Mouse (Mus musculus) hindbrain, embryonic 14.5 days (tissue): ENCODE results near the gene Fam163a. TPM values are rescaled to one million over a fixed set of nuclear protein-coding genes. Genes with fewer than 3 reads are reported as not detected.

Experiments used
- ATAC-seq: fragments of 200-750 bp; cut with Nextera tagmentation; 2 replicates; pipeline ENCODE4 v1.8.0; 2017; ENCODE audit warnings: moderate number of reproducible peaks, mild to moderate bottlenecking, moderate TSS enrichment, moderate library complexity; ENCODE audit not compliant: low FRiP score
- DNase-seq: peaks from one replicate; pipeline ENCODE4 v3.0.0-alpha.2; 2015; ENCODE audit warnings: low spot score
- H3K27ac ChIP-seq: fragments of 300-500 bp; sonication (generic); 2 replicates; pipeline ENCODE4 v1.5.1; 2014; ENCODE audit warnings: mild to moderate bottlenecking, moderate library complexity
- H3K27me3 ChIP-seq: fragments of 300-500 bp; sonication (generic); 2 replicates; pipeline ENCODE4 v1.6.1; 2014; ENCODE audit warnings: mild to moderate bottlenecking, low read length, mixed read lengths; ENCODE audit not compliant: control insufficient read depth, insufficient read depth
- H3K36me3 ChIP-seq: fragments of 300-500 bp; sonication (generic); replicated peaks from 2 replicates; pipeline ENCODE4 v1.6.1; 2014; ENCODE audit not compliant: control insufficient read depth, insufficient read depth
- H3K4me1 ChIP-seq: fragments of 300-500 bp; sonication (generic); replicated peaks from 2 replicates; pipeline ENCODE4 v1.6.1; 2014; ENCODE audit warnings: antibody characterized with exemption, low read length, mixed read lengths; ENCODE audit not compliant: control insufficient read depth, insufficient read depth
- H3K4me2 ChIP-seq: fragments of 300-500 bp; sonication (generic); replicated peaks from 2 replicates; pipeline ENCODE4 v1.6.1; 2014; ENCODE audit warnings: mild to moderate bottlenecking, moderate library complexity
- H3K4me3 ChIP-seq: fragments of 300-500 bp; sonication (generic); replicated peaks from 2 replicates; pipeline ENCODE4 v1.5.1; 2014; ENCODE audit warnings: mild to moderate bottlenecking, low read length
- H3K9ac ChIP-seq: fragments of 300-500 bp; sonication (generic); 2 replicates; pipeline ENCODE4 v1.6.1; 2014
- H3K9me3 ChIP-seq: fragments of 300-500 bp; sonication (generic); 2 replicates; pipeline ENCODE4 v1.6.1; 2016; ENCODE audit warnings: low read length; ENCODE audit not compliant: control insufficient read depth
- WGBS: fragments of 180-500 bp; shearing (Covaris S2); extraction: QIAGEN DNeasy Blood & Tissue Kit; methylation state at CpG from one replicate; pipeline ENCODE4 v1.1.7; 2014; 5-methylcytosine and 5-hydroxymethylcytosine counted together
- polyA plus RNA-seq: library from polyadenylated mRNA; unstranded; fragments of >200 nt; fragmentation: Nextera tagmentation; extraction: Ambion mirVana; gene quantifications from 2 replicates; pipeline ENCODE4 v1.2.1, GENCODE M21; 2014

Gene Fam163a
- polyA plus RNA-seq, 1 experiment from 2014 or later = 3.4 TPM

DNA sequence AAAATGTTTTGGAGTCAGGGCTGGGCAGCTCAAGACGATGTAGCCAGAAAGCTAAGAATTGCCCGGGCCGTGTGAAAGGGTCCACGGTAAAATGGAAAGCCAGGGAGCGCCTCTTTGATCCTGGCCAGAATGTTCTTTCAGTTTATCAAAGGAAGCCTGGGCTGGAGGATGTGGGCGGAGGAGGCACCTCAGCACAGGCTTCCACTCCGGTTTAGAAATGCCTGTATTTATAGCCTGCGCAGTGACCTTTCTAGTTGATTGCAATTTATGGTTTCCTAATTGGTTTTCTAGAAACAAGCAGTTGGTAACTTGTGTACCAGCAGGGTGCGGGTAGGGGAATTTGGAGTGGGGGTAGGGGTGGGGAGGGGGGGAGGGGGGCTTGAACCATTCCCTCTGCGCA is 96.4 kb downstream of the Fam163a start:
- Histone ChIP-seq H3K36me3 (no peaks in the 10 kb centered on the region), H3K27me3 (no peaks in the 10 kb centered on the region), H3K4me3 (no peak overlapping the region), H3K4me2 (no peak overlapping the region), H3K4me1 (peaks cover 4% of the 10 kb centered on the region; the same call in 1 of the 2 replicates), H3K9ac (no peak overlapping the region), H3K27ac (no peak overlapping the region), H3K9me3 (no peaks in the 10 kb centered on the region)
- ATAC-seq (no peak), DNase-seq (no peak)
- WGBS = 49% methylated on average over 10 of the region's 10 CpGs

DNA sequence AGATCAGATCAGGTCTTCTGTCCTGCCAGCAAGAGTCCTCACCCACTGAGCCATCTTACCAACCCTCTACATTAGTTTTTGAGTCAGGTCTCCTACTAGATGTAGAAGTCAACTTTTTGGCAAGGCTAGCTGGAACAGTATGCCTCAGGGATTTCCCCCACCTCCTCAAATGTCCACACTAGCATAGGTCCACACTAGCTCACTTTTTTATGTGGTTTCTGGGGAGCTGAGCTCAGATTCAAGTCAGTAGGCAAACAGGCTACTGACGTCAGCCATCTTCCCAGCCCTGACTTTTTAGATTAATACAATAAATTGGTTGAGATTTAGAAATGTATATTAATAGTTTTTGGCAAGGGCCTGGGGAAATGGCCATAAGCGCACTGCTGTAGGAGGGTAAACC is 97.4 kb downstream of the Fam163a start:
- no peak for ATAC-seq
- peaks cover 4% of the 10 kb centered on the region; the same call in 1 of the 2 replicates for H3K4me1 ChIP-seq
- no peak overlapping the region for H3K4me3 ChIP-seq
- H3K9ac ChIP-seq = no peak overlapping the region
- no peaks in the 10 kb centered on the region for H3K27me3 ChIP-seq
- DNase-seq = no peak
- no peaks in the 10 kb centered on the region for H3K9me3 ChIP-seq
- no peaks in the 10 kb centered on the region for H3K36me3 ChIP-seq
- no peak overlapping the region for H3K27ac ChIP-seq
- 83% methylated on average over 2 of the region's 2 CpGs for WGBS
- no peak overlapping the region for H3K4me2 ChIP-seq

DNA sequence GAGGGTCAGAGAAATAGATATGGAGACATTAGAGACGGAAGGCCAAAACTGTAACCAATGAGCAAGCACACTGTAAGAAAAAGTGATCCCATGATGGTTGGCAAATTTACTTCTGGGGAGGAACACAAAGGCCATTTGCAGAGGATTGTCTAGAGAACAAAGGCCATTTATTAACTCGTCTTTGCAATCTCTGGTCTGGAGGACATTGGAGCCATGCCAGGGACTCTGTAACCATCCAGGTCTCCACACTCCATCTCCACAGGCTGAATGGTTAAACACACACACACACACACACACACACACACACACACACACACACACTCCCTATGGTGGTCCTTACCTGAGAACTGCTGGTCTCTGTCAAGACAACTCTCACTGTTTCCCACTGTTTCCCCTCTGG is 99.4 kb downstream of the Fam163a start:
- no peaks in the 10 kb centered on the region for H3K36me3 ChIP-seq
- H3K4me2 ChIP-seq = no peak overlapping the region
- WGBS = 70% methylated on average over 2 of the region's 2 CpGs
- no peak overlapping the region for H3K27ac ChIP-seq
- H3K4me1 ChIP-seq = no peaks in the 10 kb centered on the region
- no peak overlapping the region for H3K9ac ChIP-seq
- no peaks in the 10 kb centered on the region for H3K9me3 ChIP-seq
- H3K27me3 ChIP-seq = no peaks in the 10 kb centered on the region
- H3K4me3 ChIP-seq = no peak overlapping the region
- no peak for ATAC-seq
- DNase-seq = no peak

DNA sequence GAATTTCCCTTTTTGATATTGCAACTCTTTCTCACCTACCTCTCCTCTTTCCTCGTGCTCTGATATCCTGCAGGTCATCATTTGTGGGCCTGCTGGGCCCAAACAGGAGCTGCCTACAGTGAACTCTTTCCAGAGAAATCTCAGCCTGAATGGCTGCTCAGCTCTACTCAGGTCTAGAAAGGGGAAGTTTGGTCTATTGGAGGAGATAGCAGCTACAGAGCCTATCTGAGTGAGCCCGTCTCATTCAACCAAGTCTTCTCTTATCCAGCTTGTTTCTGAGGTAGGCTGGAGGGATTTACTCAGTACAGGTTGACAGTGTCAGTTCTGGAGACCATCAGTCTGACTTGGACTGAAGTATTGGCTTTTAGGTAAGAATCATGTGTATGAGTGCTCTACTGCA is 101.1 kb downstream of the Fam163a start:
- Histone ChIP-seq H3K4me2 (no peak overlapping the region), H3K9me3 (0 out of 2 replicates have a peak, but pooled peaks cover 4% of the 10 kb centered on the region), H3K36me3 (no peaks in the 10 kb centered on the region), H3K27ac (no peak overlapping the region), H3K27me3 (no peaks in the 10 kb centered on the region), H3K9ac (no peak overlapping the region), H3K4me1 (no peaks in the 10 kb centered on the region), H3K4me3 (no peak overlapping the region)
- ATAC-seq (no peak), DNase-seq (no peak)
- WGBS = 95% methylated on average over 2 of the region's 2 CpGs

DNA sequence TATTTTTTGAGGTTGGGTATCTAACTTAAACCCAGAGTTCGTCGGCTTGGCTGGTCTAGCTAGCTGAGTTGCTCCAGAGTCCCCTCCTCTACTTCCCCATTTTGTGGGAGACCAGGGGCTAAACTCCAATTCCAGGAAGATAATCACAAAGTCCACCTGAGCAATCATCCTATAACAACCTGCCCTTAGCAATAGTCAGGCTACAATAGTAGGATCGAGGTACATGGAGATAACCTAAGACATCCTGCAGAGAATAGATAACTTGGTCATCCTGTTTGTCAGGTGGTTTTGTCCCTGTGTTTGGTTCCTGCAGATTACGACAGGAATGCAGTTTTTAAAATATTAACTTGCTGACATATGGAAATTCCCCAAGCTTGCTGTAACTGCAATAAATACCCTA is 113.0 kb downstream of the Fam163a start:
- ATAC-seq = no peak
- Histone ChIP-seq H3K27me3 (no peaks in the 10 kb centered on the region), H3K4me3 (no peak overlapping the region), H3K4me2 (no peak overlapping the region), H3K4me1 (peaks cover 13% of the 10 kb centered on the region), H3K27ac (no peak overlapping the region), H3K9me3 (no peaks in the 10 kb centered on the region), H3K36me3 (no peaks in the 10 kb centered on the region), H3K9ac (no peak overlapping the region)
- 88% methylated on average over 4 of the region's 4 CpGs for WGBS
- DNase-seq = no peak

DNA sequence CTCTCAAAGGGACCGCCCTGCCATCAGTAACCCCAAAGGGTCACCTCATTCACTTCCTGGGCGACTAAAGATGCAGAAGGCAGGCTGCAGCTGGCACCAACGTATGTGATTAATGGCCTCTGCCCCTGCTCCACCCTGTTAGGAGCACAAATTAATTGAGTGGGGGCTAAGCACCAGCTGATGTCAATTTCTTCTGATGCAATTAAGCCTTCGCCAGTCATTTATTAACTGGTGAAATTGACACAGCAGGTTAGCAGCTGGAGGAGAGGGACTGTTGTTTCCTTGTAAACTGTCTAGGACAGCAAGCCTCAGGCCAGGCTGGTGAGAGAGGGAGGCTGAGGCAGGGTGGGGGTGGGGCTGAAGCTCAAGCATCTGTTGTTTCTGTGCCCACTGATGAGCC is 114.8 kb downstream of the Fam163a start:
- H3K27ac ChIP-seq = no peak overlapping the region
- H3K4me3 ChIP-seq = no peak overlapping the region
- ATAC-seq (peak; percentile 78; the same call in 1 of the 2 replicates), DNase-seq (peak; percentile 30)
- 25% methylated on average over 4 of the region's 4 CpGs for WGBS
- H3K9me3 ChIP-seq = no peaks in the 10 kb centered on the region
- no peak overlapping the region for H3K4me2 ChIP-seq
- H3K36me3 ChIP-seq = no peaks in the 10 kb centered on the region
- H3K4me1 ChIP-seq = peaks cover 13% of the 10 kb centered on the region
- H3K27me3 ChIP-seq = no peaks in the 10 kb centered on the region
- H3K9ac ChIP-seq = no peak overlapping the region

DNA sequence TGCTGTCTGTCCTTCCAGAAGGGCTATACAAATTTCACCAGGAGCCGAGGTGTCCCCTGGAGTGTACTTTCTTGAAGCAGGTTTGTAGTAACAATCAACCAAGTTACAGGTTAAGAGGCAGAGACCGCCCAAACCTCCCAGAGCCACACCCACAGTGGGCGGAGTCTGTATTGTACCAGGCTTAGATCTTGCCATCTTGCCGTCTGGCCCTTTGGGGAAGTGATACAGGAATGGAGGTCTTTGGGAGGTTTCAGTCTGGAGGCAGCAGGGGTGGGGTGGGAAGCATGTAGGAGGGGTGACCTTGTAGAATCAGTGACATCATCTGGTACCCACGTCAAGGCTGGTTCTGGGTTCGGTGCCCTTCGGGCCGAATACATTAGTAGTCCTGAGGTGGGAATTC is 115.3 kb downstream of the Fam163a start:
- Histone ChIP-seq H3K4me3 (no peak overlapping the region), H3K27ac (no peak overlapping the region), H3K9ac (no peak overlapping the region), H3K4me1 (peaks cover 13% of the 10 kb centered on the region), H3K4me2 (no peak overlapping the region), H3K9me3 (no peaks in the 10 kb centered on the region), H3K27me3 (no peaks in the 10 kb centered on the region), H3K36me3 (no peaks in the 10 kb centered on the region)
- 62% methylated on average over 8 of the region's 8 CpGs for WGBS
- ATAC-seq (0 out of 2 replicates have a peak, but pooled peaks have one; percentile 2), DNase-seq (no peak)

DNA sequence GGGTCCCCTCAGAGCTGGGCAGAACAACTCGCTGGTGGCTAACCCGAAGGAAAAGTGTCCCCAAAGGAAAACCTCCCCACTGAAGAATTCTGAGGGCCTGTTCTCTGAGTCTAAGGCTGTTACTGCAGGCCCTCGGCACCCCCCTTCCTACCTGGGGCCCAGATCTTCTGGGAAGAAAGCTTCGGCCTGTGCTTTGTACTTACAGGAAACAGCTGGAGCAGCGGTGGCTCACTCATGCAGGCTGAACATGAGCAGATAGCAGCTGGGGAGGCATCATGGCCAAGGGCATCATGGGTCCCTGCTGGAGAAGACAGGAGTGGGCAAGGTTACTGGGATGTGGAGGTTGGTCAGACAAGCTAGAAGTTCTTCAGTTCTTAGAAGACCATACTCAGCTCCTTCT is 117.2 kb downstream of the Fam163a start:
- H3K4me3 ChIP-seq = no peak overlapping the region
- no peak overlapping the region for H3K27ac ChIP-seq
- WGBS = 89% methylated on average over 5 of the region's 5 CpGs
- no peaks in the 10 kb centered on the region for H3K27me3 ChIP-seq
- H3K4me2 ChIP-seq = no peak overlapping the region
- H3K36me3 ChIP-seq = no peaks in the 10 kb centered on the region
- DNase-seq = no peak
- no peak for ATAC-seq
- no peaks in the 10 kb centered on the region for H3K9me3 ChIP-seq
- H3K9ac ChIP-seq = no peak overlapping the region
- H3K4me1 ChIP-seq = peaks cover 13% of the 10 kb centered on the region

DNA sequence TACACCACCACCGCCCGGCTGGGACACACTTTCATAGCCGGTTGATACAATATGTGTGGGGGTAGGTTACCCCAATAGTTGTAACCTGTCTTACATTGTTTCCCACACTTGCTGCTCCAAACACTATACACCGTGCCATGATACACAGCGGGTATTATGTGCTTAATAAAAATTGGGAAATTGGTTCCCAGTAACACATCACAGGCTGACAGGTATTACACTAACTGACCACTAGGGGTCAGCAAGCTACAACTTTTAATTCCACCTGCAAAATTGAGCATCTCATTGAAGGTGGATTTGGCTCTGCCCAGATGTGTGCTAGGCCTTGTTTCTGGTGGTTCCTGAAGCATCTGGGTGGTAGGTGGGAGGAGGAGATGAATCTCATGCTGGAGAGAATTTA is 119.1 kb downstream of the Fam163a start:
- Histone ChIP-seq H3K27me3 (no peaks in the 10 kb centered on the region), H3K27ac (no peak overlapping the region), H3K4me3 (no peak overlapping the region), H3K9me3 (no peaks in the 10 kb centered on the region), H3K36me3 (no peaks in the 10 kb centered on the region), H3K4me1 (peaks cover 9% of the 10 kb centered on the region), H3K4me2 (no peak overlapping the region), H3K9ac (no peak overlapping the region)
- 58% methylated on average over 5 of the region's 5 CpGs for WGBS
- ATAC-seq (peak; percentile 35; the same call in 1 of the 2 replicates), DNase-seq (peak; percentile 89)

DNA sequence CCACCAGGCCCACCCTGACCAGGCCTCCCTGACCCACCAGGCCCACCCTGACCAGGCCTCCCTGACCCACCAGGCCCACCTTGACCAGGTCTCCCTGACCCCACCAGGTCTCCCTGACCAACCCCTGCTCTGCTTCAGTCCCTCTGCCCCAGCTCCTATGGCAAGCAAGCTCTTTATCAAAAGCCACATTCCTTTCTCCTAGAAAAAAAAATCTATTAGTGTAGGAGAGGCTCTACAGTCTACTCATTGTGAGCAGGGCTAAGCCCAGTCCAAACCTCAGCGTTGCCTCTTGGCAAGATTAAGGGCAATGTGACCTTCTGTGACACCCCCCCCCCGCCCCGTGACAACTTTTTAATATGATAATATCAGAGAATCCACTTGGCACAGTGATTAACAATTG is 120.2 kb downstream of the Fam163a start:
- WGBS = 73% methylated on average over 3 of the region's 3 CpGs

More for the DNA sequence above, 120.2 kb downstream of the Fam163a start:
- Histone ChIP-seq H3K4me3 (no peak overlapping the region), H3K9ac (no peak overlapping the region), H3K27me3 (no peaks in the 10 kb centered on the region), H3K9me3 (no peaks in the 10 kb centered on the region), H3K4me2 (no peak overlapping the region), H3K4me1 (no peaks in the 10 kb centered on the region), H3K36me3 (no peaks in the 10 kb centered on the region), H3K27ac (no peak overlapping the region)
- no peak for DNase-seq
- ATAC-seq = no peak
